Mouse (Mus musculus) brain, embryonic 18.5 days (tissue): ENCODE measurements around the gene Cdkl3.

Source experiments
- DNase-seq: peaks from one replicate; pipeline ENCODE4 v3.0.0-alpha.2; 2012; ENCODE audit warnings: low read depth, low spot score

Gene Cdkl3

GRCm38 (mm10) chr11:52003772-52004528 lies at the start of gene Cdkl3:
Cdkl3 (plus strand) TSS chr11:52004221.
- peak; percentile 89 for DNase-seq

GRCm38 (mm10) chr11:51956112-51956511 lies 47.9 kb upstream of the Cdkl3 start:
- no peak for DNase-seq

- DNase-seq, result no peak
Measured at GRCm38 (mm10) chr11:51957760-51958159, 46.3 kb upstream of the Cdkl3 start.

GRCm38 (mm10) chr11:51959511-51959910 lies 44.5 kb upstream of the Cdkl3 start:
- DNase-seq, result no peak

GRCm38 (mm10) chr11:51960061-51960460 lies 44.0 kb upstream of the Cdkl3 start:
- DNase-seq, result no peak

- no peak for DNase-seq
Measured at GRCm38 (mm10) chr11:51960967-51961471, 43.0 kb upstream of the Cdkl3 start.

GRCm38 (mm10) chr11:51961761-51962160 lies 42.3 kb upstream of the Cdkl3 start:
- DNase-seq, result no peak

- DNase-seq, result no peak
Measured at GRCm38 (mm10) chr11:51962277-51962676, 41.7 kb upstream of the Cdkl3 start.

- no peak for DNase-seq
Measured at GRCm38 (mm10) chr11:51966651-51967050, 37.4 kb upstream of the Cdkl3 start.

GRCm38 (mm10) chr11:51967443-51968401 lies 36.3 kb upstream of the Cdkl3 start, which contains the start of gene Cdkn2aipnl:
Cdkn2aipnl (plus strand) TSS chr11:51967661.
- DNase-seq, result peak; percentile 86

- no peak for DNase-seq
Measured at GRCm38 (mm10) chr11:51968896-51969295, 35.1 kb upstream of the Cdkl3 start.

GRCm38 (mm10) chr11:51969511-51969910 lies 34.5 kb upstream of the Cdkl3 start:
- no peak for DNase-seq

GRCm38 (mm10) chr11:51971644-51972043 lies 32.4 kb upstream of the Cdkl3 start:
- no peak for DNase-seq

- no peak for DNase-seq
Measured at GRCm38 (mm10) chr11:51999611-52000289, 4.3 kb upstream of the Cdkl3 start.

- peak; percentile 97 for DNase-seq
Measured at GRCm38 (mm10) chr11:52000290-52000962, 3.6 kb upstream of the Cdkl3 start, which contains the start of gene Ube2b. Ube2b (minus strand) TSS chr11:52000762.

GRCm38 (mm10) chr11:52001341-52001740 lies 2.7 kb upstream of the Cdkl3 start:
- no peak for DNase-seq

GRCm38 (mm10) chr11:52001861-52002260 lies 2.2 kb upstream of the Cdkl3 start:
- DNase-seq, result no peak

GRCm38 (mm10) chr11:52002842-52003504 lies 1.0 kb upstream of the Cdkl3 start:
- no peak for DNase-seq

GRCm38 (mm10) chr11:52003505-52003771 lies 583 bp upstream of the Cdkl3 start:
- DNase-seq, result no peak

GRCm38 (mm10) chr11:52005586-52005985 lies 1.6 kb downstream of the Cdkl3 start:
- no peak for DNase-seq

GRCm38 (mm10) chr11:52011011-52011410 lies 7.0 kb downstream of the Cdkl3 start:
- no peak for DNase-seq
